Mouse (Mus musculus) neutrophil, adult 5-6 weeks (primary cell): ENCODE measurements around the gene Cstf2t. TPM values are rescaled to one million over a fixed set of nuclear protein-coding genes. Genes with fewer than 3 reads are reported as not detected.

Experiments used
- ATAC-seq: fragments of 151-379, 151-347 bp; 2 replicates; pipeline ENCODE4 v1.8.0; 2017; ENCODE audit warnings: mild to moderate bottlenecking, moderate TSS enrichment; ENCODE audit not compliant: insufficient number of reproducible peaks, poor library complexity, low FRiP score, severe bottlenecking; ENCODE audit errors: extremely low read depth
- total RNA-seq: library from RNA; stranded (forward); fragments of 200-1000 nt; gene quantifications from 2 replicates; pipeline ENCODE4 v1.2.3, GENCODE M21; 2017

The Cstf2t gene
- total RNA-seq, 1 experiment from 2014 or later = 38.3 TPM

DNA sequence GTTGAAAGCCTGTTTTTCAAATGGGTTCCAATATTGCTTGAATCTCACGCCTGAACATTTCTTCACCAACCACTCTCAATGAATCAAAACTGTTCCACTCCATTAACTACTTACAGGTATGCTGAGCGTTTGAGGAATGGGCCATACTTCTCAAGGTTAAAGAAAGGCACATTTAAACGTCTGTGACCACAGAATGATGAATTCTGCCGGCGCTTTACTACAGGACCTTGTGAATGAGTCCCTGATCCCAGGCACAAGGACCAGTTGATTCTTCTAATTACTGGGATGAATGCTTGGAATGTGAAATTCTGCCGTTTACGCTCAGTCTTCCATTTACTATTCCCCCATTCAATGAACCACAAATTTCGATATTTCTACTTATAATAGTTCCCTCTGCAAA is 50.0 kb downstream of the Cstf2t start:
- no peak for ATAC-seq

DNA sequence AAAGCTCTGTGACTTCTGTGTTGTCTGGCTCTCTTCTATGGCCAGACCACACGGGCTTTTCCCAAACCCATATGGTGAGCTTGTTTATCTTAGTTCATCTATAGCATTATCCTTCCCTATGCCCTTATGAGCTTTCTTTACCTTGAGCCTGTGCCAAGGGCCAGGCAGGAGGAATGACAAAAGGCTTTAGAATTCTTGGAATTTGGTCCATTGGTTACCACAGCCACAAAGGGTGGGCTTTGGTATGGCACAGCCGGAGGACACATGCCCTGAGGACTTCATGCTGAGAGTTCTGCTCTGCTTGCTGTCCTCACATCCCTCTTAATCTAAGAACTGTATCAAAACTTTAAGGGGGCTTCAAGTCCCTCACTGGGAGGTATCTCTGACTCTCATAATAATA is 53.7 kb downstream of the Cstf2t start:
- no peak for ATAC-seq
